Mouse (Mus musculus): ENCODE data around the gene Xpnpep1. TPM values are rescaled to one million over a fixed set of nuclear protein-coding genes. Genes with fewer than 3 reads are reported as not detected.

Xpnpep1 gene
- total RNA-seq, 1 experiment from 2014 or later = 19.0 TPM

GRCm38 (mm10) chr19:53069451-53069850, 29.4 kb upstream of the Xpnpep1 start:
- ATAC-seq (ENCODE audit: extremely low read depth, insufficient number of reproducible peaks, low FRiP score, poor library complexity, severe bottlenecking) = no peak

DNA sequence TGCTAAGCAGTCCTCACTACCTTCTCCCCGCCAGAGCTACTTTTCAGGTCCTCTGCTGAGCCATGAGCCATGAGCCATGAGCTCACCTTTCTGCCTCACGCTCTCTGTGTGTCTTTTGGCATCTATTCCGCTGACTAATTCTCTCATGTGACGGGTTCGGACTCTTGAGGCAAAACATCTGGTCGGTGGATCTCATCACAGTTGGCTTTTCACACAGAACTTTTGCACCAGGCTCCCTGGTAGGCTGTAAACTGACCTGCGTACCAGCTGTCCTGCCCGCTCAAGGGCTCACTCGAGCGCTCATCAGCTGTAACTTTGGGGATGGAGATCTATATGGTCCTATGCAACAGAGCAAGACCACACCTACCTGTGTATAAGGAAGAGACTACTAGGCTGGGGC, 26.9 kb upstream of the Xpnpep1 start:
- ATAC-seq (ENCODE audit: extremely low read depth, insufficient number of reproducible peaks, low FRiP score, poor library complexity, severe bottlenecking) = no peak

DNA sequence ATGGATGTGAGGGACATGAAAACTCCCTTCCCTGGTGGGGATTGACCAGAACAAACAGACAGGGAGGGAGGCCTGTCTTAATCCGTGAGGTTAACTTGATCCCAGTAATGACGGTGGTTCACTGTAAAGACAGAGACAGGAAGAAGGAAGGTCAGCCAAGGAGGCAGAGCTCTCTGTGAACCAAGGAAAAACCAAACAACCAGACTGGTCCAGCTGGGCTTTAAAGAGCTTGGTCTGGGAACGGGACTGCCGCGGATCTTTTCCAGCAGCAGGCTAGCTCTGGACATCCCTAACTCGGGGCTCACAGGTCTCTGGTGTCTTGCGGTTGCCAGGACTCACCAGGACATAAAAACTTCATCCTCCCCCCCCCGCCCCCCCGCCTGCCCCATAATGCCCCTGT, 26.5 kb upstream of the Xpnpep1 start:
- no peak for ATAC-seq (ENCODE audit: extremely low read depth, insufficient number of reproducible peaks, low FRiP score, poor library complexity, severe bottlenecking)

GRCm38 (mm10) chr19:53064972-53065361, 25.0 kb upstream of the Xpnpep1 start:
- no peak for ATAC-seq (ENCODE audit: extremely low read depth, insufficient number of reproducible peaks, low FRiP score, poor library complexity, severe bottlenecking)

DNA sequence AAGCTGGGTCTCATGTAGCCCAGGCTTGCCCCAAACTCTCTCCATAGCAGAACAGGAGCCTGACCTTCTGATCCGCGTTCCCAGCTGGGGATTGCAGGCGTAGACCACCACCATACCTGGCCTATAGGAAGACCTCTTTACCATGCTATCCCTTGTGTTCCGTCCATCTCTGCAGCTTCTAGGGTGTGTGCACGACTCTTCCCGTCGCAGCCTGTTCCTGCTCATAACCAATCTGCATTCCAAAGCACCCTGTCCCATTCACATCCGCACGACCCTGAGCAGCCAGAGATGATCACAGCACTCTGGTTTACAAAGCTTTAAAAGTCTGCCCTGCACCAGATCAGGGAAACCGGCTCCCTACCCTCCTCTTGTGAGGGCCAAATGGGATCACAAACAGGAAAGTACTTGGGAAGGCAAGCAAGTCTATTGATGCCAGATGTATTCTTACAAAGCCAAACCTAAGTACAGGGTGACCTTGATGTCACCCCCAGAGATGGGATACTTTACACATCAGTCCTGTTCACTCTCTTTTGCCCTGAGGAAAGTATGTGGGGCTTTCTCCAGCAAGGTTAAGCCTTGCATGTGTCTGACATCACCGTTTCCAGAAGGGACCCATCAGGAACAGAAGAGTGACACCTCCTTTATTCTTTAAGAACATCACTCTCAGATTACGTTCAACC, 24.4 kb upstream of the Xpnpep1 start:
- no peak for ATAC-seq (ENCODE audit: extremely low read depth, insufficient number of reproducible peaks, low FRiP score, poor library complexity, severe bottlenecking)

DNA sequence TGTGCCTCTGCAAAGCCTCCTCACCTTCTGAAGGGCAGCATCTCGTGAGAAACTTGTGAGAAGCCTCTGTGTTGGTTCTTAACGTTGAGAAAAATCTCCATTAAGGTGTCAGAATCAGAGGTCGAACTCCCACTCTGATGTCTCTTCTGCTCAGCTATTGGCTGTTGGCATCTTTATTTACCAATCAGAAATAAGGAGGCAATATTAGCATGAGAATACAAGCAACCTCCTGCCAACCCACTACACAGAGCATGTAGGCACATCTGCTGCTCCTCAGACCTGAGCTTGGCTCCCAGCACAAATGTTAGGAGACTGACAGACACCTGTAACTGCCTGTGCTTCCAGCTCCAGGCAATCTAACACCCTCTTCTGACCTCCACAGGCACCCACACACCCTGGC, 22.0 kb upstream of the Xpnpep1 start:
- no peak for ATAC-seq (ENCODE audit: extremely low read depth, insufficient number of reproducible peaks, low FRiP score, poor library complexity, severe bottlenecking)

DNA sequence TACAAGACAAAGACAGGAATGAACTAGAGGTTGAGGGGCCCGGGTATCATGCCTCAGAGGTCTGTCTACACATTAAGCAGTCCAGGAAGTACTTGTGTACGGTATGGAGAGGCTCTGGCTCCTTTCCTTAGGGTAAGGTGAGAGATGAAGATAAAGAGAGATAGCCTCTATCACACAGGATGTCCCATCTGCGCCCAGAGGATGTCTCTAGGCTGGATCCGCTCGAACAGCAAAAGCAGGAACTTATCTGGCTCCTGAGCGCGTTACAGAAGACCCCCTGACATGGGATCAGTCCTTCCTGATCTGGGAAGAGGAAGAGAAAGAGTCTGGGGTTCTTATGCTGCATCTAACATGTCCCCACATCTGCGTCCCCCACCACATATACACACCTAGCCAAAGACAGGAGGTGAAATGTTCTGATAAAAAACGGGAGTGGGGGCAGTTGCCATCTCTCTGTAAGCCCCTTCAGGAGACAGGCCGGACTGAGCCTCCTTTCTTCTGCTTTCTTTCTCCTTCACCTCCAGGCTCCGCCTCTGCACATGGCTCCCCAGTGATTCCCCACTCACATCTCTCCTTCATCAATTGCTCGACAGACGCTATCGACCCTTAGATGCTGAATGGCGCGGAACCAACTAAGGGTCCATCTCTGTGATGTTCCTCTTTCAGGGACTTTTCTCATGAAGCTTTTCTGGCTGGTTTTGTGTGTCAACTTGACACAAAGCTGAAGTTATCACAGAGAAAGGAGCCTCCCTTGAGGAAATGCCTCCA, 19.5 kb upstream of the Xpnpep1 start:
- ATAC-seq (ENCODE audit: extremely low read depth, insufficient number of reproducible peaks, low FRiP score, poor library complexity, severe bottlenecking) = no peak

GRCm38 (mm10) chr19:53058726-53059334, 18.8 kb upstream of the Xpnpep1 start:
- ATAC-seq (ENCODE audit: extremely low read depth, insufficient number of reproducible peaks, low FRiP score, poor library complexity, severe bottlenecking) = no peak

DNA sequence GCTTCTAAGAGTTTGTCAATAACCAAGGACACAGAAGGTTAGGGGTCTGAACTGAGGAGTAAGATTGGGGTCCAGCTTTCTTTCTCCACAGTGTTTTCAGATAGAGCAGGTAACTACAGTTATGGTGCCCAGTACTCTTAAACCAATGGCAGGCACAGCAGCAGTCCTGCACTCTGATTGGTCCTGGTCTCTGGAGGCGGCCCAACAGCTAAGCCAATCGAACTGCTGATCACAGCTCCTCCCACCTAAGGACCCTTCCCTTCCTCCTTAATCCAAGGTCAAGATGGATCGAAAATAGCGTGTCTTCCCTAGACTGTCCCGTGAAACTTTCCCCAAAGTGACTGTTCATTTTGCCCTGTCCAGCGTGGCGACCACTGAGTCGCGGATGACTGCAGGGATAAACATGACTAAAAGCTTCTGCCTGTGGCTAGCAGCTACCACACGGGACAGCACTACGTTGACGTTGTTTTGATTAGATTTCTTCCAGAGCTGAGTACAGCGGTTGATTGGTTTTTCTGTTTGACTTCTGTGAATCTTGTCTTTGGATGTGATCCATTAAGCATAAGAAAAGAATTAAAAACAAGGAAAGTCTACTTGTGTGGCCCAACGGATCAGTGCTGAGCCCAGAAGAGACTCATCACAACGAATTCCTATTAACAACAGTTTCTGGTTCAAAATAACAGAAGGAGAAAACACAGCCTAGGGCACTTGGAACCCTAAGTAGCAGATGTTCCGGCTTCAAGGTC, 18.1 kb upstream of the Xpnpep1 start:
- ATAC-seq (ENCODE audit: extremely low read depth, insufficient number of reproducible peaks, low FRiP score, poor library complexity, severe bottlenecking) = no peak

DNA sequence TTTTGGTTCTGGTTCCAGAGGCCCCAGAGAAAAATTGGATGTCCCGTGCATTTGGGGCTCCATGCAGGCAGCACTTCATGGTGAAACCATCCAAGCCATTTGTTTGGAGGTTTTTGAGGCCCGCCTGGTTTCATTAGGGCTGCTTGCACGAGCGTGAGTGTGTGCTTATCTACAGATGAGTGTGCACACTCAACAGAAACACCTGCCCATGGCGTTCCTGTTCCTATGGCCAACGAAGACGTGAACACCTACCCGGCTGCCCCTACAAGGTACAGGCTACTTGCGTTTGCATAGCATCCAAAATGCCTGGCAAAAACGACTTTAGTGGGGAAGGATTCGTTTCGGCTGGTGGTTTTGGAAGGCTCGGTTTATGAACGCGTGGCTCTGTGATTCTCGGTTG, 13.3 kb upstream of the Xpnpep1 start:
- ATAC-seq (ENCODE audit: extremely low read depth, insufficient number of reproducible peaks, low FRiP score, poor library complexity, severe bottlenecking) = no peak

DNA sequence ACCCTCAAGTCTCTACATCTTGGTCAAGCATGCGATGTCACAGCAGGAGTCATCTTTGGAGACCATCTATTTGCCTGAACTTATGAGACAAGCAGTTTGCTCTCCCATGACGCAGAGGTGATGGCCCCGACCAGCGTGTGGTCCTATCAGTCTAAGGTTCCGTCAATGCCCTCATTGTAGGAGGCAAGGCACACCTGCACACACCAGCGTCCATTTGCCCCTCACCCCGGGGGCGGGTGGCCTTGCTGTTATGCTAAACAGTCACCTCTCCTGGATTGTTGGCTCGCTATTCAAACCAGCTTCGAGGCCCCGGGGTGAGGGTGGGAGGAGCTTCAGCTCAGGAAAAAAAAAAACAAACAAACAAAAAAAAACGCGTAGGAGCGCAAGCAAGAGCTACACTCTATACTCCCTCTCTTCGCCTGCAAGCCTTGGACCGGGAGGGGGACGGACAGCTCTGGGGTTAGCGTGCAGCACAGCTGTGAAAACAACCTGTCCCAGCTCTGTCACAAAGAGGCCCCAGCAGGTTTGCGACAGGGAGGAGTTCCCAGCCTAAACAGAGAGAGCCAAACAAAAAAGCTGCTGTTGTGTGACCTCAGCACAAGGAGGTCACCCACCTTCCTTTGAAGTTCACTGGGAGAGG, 12.1 kb upstream of the Xpnpep1 start:
- no peak for ATAC-seq (ENCODE audit: extremely low read depth, insufficient number of reproducible peaks, low FRiP score, poor library complexity, severe bottlenecking)

- no peak for ATAC-seq (ENCODE audit: extremely low read depth, insufficient number of reproducible peaks, low FRiP score, poor library complexity, severe bottlenecking)
Observed at GRCm38 (mm10) chr19:53051288-53051985, 11.4 kb upstream of the Xpnpep1 start.

DNA sequence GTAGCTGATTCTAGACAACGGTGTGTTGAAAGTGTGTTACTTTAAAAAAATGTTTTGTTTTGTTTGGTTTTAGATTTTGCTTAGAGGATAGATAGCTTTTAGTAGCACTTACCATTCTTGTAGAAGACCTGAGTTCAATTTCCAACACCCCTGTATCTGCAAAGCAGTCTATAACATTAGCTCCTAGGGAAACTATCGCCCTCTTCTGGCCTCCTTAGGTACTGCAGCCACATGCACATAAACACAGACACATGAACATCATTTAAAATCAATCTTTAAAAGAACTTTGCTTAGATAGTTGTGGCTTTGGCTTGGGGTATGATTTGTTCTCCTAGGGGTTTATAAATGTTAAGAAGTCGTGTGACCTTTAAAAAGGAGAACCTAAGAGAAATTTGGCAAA, 10.1 kb upstream of the Xpnpep1 start:
- ATAC-seq (ENCODE audit: extremely low read depth, insufficient number of reproducible peaks, low FRiP score, poor library complexity, severe bottlenecking) = no peak

DNA sequence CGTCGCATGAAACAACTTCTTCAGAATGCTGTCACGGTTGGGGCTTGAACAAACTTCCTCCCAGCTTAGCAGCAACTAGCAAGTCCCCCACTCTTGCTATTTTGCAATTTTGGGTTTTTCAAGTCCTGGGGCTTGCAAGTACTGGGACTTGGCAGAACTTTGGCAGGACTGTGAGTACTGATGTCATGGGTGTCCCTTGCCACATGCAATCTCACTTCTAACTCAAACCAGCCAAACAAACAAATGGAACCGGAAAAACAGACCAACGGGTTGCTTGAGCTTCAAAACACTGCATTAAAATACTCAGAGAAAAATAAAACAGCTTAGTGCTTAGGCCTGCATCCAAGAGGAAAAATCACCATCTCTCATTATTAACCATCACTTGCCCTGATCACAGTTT, 7.2 kb upstream of the Xpnpep1 start:
- no peak for ATAC-seq (ENCODE audit: extremely low read depth, insufficient number of reproducible peaks, low FRiP score, poor library complexity, severe bottlenecking)

DNA sequence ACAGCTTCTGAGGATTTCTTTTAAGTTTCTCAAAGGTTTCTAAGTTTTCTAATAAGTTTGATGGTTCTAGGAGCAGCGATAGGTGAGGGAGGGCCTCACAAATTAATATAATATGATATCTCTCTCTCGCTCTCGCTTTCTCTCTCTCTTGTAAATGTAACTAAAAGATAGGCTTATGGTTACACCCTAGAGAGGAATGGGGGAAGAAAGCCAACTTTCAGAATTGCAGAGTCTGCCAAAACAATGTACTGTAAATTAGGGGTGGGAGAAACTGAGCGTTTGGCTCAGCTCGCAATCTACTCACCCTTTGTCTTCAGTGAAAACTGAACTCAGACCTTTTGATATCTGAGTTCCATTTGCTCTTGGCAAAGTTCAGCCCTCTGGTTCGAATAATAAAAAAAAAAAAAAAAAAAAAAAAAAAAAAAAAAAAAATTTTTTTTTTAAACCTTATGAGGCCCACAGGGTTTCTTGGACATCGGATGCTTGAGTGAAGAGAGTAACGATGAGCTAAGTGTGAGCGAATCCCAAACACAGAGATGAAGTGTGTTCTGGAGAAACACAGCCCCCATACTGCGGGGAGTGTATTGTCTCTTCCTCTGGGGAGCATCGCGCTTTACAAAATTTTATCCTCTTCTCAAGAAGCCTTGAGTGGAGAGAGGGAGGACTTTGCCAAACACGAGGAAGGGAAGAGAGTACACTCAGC, 3.6 kb upstream of the Xpnpep1 start:
- no peak for ATAC-seq (ENCODE audit: extremely low read depth, insufficient number of reproducible peaks, low FRiP score, poor library complexity, severe bottlenecking)

GRCm38 (mm10) chr19:53041570-53041969, 1.6 kb upstream of the Xpnpep1 start:
- no peak for ATAC-seq (ENCODE audit: extremely low read depth, insufficient number of reproducible peaks, low FRiP score, poor library complexity, severe bottlenecking)

DNA sequence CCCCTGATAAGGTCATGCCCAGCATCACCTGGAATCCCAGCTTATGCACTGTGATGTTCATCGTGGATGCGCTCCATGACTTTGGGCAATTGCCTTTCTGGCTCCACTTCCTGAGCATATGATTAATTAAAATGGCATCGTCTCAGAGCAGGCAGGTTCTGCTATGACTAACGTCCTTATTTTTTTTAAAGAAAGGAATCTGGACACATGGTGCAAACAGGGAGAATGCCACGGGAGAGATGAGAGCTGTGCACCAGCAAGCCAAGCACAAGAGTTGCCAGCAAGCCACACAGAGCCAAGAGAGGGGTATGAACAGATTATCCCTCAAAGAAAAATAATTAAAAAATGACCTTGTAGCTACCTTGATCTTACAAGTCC, 1.1 kb upstream of the Xpnpep1 start:
- no peak for ATAC-seq (ENCODE audit: extremely low read depth, insufficient number of reproducible peaks, low FRiP score, poor library complexity, severe bottlenecking)

- ATAC-seq (ENCODE audit: extremely low read depth, insufficient number of reproducible peaks, low FRiP score, poor library complexity, severe bottlenecking) = no peak
Observed at GRCm38 (mm10) chr19:53039090-53039489, 924 bp downstream of the Xpnpep1 start.
